Mouse (Mus musculus) heart, adult 2 months (tissue): ENCODE measurements around the gene Mphosph6.

Experiments used
- CTCF ChIP-seq: fragments of 200-600 bp; IDR thresholded peaks from 2 replicates; pipeline ENCODE4 v1.8.1; 2022; ENCODE audit warnings: antibody characterized with exemption, mild to moderate bottlenecking, moderate library complexity
- EP300 ChIP-seq: fragments of 200-500 bp; IDR thresholded peaks from 2 replicates; pipeline ENCODE4 v1.6.1; 2011; ENCODE audit warnings: low read depth, low read length, control low read depth; ENCODE audit not compliant: insufficient read depth
- POLR2A ChIP-seq: fragments of 200-500 bp; IDR thresholded peaks from 2 replicates; pipeline ENCODE4 v1.6.1; 2011; ENCODE audit warnings: mild to moderate bottlenecking, low read depth, low read length, control low read depth; ENCODE audit not compliant: insufficient read depth

DNA sequence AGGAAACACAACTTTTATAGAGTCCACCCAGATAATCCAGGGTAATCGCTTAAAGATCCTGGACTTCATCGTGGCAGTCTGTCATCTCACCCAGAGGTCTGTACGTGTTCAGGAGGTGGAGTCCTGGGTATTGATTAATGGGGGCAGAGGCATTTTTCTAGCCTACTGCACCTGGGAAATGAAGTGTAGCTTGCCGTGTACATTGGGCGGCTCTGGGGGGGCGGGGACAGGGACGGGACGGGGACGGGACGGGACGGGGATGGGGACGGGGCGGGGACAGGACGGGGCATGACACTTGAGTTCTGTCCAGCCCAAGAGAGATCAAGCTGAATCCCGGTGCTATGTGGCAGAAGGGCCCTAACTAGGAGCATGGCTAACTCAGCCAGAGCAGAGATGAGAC is 5.3 kb downstream of the Mphosph6 start:
- TF ChIP-seq CTCF (no peak), POLR2A (no peak), EP300 (no peak)
